Mouse (Mus musculus) forebrain, embryonic 10.5 days (tissue): Measurements from ENCODE around the gene Smap1. TPM values are rescaled to one million over a fixed set of nuclear protein-coding genes. Genes with fewer than 3 reads are reported as not detected.
"Not testable (repeated sequence)": the region's sequence is repeated elsewhere in the genome, so short reads cannot be mapped to it uniquely, and the experiment has no call there.

ENCODE experiments used
- DNase-seq: peaks from one replicate; pipeline ENCODE4 v3.0.0-alpha.2; 2017; ENCODE audit warnings: low spot score; ENCODE audit errors: extremely low spot score
- H3K27ac ChIP-seq: fragments of 300-500 bp; sonication (generic); 2 replicates; pipeline ENCODE4 v1.5.1; 2016; ENCODE audit warnings: mild to moderate bottlenecking
- H3K27me3 ChIP-seq: fragments of 300-500 bp; sonication (generic); 2 replicates; pipeline ENCODE4 v1.6.1; 2016; ENCODE audit warnings: mild to moderate bottlenecking; ENCODE audit not compliant: poor library complexity, severe bottlenecking
- H3K36me3 ChIP-seq: fragments of 300-500 bp; sonication (generic); replicated peaks from 2 replicates; pipeline ENCODE4 v1.6.1; 2016; ENCODE audit warnings: mild to moderate bottlenecking, moderate library complexity
- H3K4me1 ChIP-seq: fragments of 300-500 bp; sonication (generic); 2 replicates; pipeline ENCODE4 v1.6.1; 2016
- H3K4me3 ChIP-seq: fragments of 300-500 bp; sonication (generic); 2 replicates; pipeline ENCODE4 v1.5.1; 2016; ENCODE audit warnings: mild to moderate bottlenecking, moderate library complexity
- H3K9me3 ChIP-seq: fragments of 300-500 bp; sonication (generic); 2 replicates; pipeline ENCODE4 v1.6.1; 2016; ENCODE audit warnings: mild to moderate bottlenecking, moderate library complexity
- WGBS: fragments of 180-500 bp; shearing (Covaris S2); methylation state at CpG from one replicate; pipeline ENCODE4 v1.1.7; 2016; 5-methylcytosine and 5-hydroxymethylcytosine counted together
- polyA plus RNA-seq: library from polyadenylated mRNA; unstranded; fragments of >200 nt; fragmentation: Nextera tagmentation; extraction: Ambion mirVana; gene quantifications from 2 replicates; pipeline ENCODE4 v1.2.1, GENCODE M21; 2016

The Smap1 gene
- 29.1 and 29.4 TPM in 2 replicates for polyA plus RNA-seq

DNA sequence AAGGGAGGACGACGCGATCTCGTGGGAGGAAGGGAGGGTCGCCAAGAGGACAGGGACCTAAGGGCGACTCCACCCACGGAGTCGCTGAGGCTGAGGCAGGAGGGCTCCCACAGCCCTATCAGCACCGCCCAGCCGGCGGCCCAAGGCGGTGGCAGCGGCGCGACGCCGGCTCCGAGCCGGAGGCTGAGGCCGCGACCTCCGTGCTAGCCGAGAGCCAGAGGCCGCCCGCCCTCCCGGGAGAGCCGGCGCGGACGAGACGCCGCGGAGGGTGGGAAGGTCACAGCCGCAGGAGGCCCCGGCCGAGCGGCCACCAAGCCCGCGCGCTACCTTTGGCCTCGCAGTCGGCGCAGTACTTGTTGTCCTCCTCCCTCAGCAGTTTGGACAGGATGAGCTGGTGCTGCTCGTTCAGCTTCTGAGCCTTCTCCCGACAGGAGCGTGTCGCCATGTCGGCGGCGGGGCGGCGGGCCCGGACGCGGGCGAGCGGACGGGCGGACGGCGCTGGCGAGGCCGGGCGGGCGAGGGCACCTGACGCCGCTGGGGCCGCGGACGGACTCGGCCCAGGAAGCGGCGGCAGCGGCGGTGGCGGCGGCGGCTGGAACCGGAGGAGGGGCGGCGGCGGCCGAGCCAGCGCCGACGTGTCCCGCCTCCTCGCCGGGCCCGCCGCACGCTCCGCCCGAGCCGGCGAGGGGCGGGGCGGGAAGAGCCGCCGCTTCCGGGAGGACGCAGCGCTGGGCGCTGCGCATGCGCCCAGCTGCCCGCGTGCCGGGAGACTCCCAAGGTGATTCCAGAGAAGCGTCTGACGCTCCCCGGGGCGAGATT lies at the start of gene Smap1:
Gene Smap1 (minus strand): TSS at position 607 of the 819 bp plus-strand sequence.
- Histone ChIP-seq H3K27me3 (peaks cover 7% of the 10 kb centered on the region; the same call in 1 of the 2 replicates), H3K27ac (peak within 1 kb of the TSS; percentile 93), H3K4me1 (peaks cover 19% of the 10 kb centered on the region), H3K36me3 (no peaks in the 10 kb centered on the region), H3K9me3 (peaks cover 14% of the 10 kb centered on the region), H3K4me3 (peak within 1 kb of the TSS; percentile 91)
- under 1% methylated on average over 101 of the region's 113 CpGs for WGBS
- peak; percentile 69 for DNase-seq

- H3K9me3 ChIP-seq, H3K27ac ChIP-seq, H3K4me1 ChIP-seq, DNase-seq, H3K4me3 ChIP-seq, H3K36me3 ChIP-seq, H3K27me3 ChIP-seq: not testable (repeated sequence)
- 91% methylated on average over 4 of the region's 4 CpGs for WGBS
These were observed 49.0 kb upstream of the Smap1 start for GRCm38 (mm10) chr1:23971159-23971558.

DNA sequence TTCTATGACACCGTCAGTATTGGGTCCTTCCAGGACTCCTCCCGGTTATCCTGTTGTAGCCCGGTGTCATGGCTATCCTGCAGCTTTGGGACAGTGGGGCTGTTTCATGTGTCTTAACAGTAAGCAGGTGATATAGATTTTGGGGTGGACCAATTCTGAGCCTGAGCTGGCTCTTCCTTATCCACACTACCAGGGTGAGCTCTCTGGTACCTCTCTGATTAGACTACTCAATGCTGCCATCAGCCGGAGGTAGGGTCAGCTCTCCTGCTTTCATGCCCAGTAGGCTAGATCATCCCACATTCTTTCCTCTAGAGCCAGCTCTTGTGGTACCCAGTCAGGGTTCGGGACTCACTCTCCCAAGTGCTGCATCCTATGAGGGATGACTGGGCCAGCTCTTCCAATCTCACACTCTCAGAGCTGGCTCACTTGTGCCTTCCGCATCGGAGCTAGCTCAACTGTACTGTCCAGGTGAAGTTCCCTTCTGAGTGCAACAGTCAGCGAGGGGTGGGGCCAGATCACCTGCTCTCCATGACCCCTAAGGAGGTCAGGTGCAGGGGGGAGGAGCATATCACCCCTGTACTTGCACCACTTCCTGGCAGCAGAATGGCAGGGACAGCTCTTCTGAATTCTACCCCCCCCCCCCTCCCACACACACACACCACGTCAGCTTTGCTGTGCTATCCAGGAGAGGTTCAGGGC lies 46.1 kb upstream of the Smap1 start:
- DNase-seq, result no peak
- WGBS, result 90% methylated on average over 9 of the region's 9 CpGs
- Histone ChIP-seq H3K4me3 (no peak overlapping the region), H3K27ac (no peak overlapping the region), H3K9me3 (peaks cover 8% of the 10 kb centered on the region; the same call in 1 of the 2 replicates), H3K27me3 (no peaks in the 10 kb centered on the region), H3K4me1 (no peaks in the 10 kb centered on the region), H3K36me3 (no peaks in the 10 kb centered on the region)

- Histone ChIP-seq H3K9me3 (peaks cover 8% of the 10 kb centered on the region; the same call in 1 of the 2 replicates), H3K4me1 (0 out of 2 replicates have a peak, but pooled peaks cover 3% of the 10 kb centered on the region), H3K27ac (no peak overlapping the region), H3K4me3 (no peak overlapping the region), H3K27me3 (no peaks in the 10 kb centered on the region), H3K36me3 (no peaks in the 10 kb centered on the region)
- 81% methylated on average over 1 of the region's 1 CpGs for WGBS
- DNase-seq, result no peak
These were observed 44.1 kb upstream of the Smap1 start for GRCm38 (mm10) chr1:23966226-23966625.

DNA sequence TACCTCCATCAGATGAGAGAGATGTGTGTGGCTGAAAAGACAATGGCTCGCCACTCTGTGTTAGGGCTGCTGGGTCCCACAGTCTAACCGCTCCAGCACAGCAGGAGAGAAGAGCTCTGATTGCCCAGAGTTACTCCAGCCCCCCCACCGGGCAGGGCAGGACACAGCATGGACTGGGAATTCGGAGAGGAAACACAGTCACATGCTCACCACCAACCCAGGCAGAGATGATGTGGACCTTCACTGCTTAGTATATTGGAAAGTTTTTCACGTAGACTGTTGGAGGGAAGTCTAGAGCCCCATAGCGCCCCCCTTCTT lies 37.3 kb upstream of the Smap1 start:
- Histone ChIP-seq H3K27ac (peak overlapping the region; percentile 12; the same call in 1 of the 2 replicates), H3K9me3 (no peaks in the 10 kb centered on the region), H3K4me3 (peak overlapping the region; percentile 41), H3K27me3 (no peaks in the 10 kb centered on the region), H3K4me1 (peaks cover 14% of the 10 kb centered on the region), H3K36me3 (no peaks in the 10 kb centered on the region)
- 15% methylated on average over 6 of the region's 6 CpGs for WGBS
- DNase-seq, result no peak

- WGBS, result 10% methylated on average over 13 of the region's 13 CpGs
- Histone ChIP-seq H3K27me3 (no peaks in the 10 kb centered on the region), H3K4me1 (peaks cover 14% of the 10 kb centered on the region), H3K4me3 (peak overlapping the region; percentile 41), H3K36me3 (no peaks in the 10 kb centered on the region), H3K9me3 (no peaks in the 10 kb centered on the region), H3K27ac (peak overlapping the region; percentile 12; the same call in 1 of the 2 replicates)
- no peak for DNase-seq
These were observed 36.7 kb upstream of the Smap1 start for GRCm38 (mm10) chr1:23958668-23959414.

DNA sequence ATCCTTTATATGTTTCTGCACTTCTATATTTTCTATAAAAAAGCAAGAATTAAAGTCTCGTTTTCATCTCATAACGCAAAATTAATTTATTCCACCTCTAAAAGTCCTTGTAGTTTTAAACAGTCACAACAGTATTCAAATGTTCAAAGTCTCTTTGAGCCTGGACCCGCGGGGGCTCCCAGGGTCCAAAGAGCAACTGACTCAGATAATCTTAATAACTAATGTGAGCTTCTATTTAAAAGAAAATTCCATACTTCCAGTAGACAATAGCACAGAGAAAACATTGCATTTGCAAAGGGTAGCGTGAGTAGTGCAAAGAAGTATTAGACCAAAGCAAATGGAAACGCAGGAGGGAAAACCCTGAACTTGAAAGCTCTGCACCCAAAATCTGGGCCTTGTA lies 36.0 kb upstream of the Smap1 start:
- Histone ChIP-seq H3K4me1 (peaks cover 14% of the 10 kb centered on the region), H3K9me3 (no peaks in the 10 kb centered on the region), H3K36me3 (no peaks in the 10 kb centered on the region), H3K4me3 (no peak overlapping the region), H3K27ac (no peak overlapping the region), H3K27me3 (no peaks in the 10 kb centered on the region)
- no peak for DNase-seq
- WGBS, result 92% methylated on average over 6 of the region's 6 CpGs

GRCm38 (mm10) chr1:23955539-23955938 lies 33.4 kb upstream of the Smap1 start:
- Histone ChIP-seq H3K9me3 (no peaks in the 10 kb centered on the region), H3K4me3 (no peak overlapping the region), H3K4me1 (peaks cover 12% of the 10 kb centered on the region), H3K27me3 (peaks cover 5% of the 10 kb centered on the region; the same call in 1 of the 2 replicates), H3K27ac (no peak overlapping the region), H3K36me3 (no peaks in the 10 kb centered on the region)
- WGBS, result 92% methylated on average over 4 of the region's 4 CpGs
- DNase-seq, result no peak

GRCm38 (mm10) chr1:23953921-23954320 lies 31.8 kb upstream of the Smap1 start:
- WGBS, result 90% methylated on average over 13 of the region's 13 CpGs
- peaks cover 10% of the 10 kb centered on the region for H3K4me1 ChIP-seq

DNA sequence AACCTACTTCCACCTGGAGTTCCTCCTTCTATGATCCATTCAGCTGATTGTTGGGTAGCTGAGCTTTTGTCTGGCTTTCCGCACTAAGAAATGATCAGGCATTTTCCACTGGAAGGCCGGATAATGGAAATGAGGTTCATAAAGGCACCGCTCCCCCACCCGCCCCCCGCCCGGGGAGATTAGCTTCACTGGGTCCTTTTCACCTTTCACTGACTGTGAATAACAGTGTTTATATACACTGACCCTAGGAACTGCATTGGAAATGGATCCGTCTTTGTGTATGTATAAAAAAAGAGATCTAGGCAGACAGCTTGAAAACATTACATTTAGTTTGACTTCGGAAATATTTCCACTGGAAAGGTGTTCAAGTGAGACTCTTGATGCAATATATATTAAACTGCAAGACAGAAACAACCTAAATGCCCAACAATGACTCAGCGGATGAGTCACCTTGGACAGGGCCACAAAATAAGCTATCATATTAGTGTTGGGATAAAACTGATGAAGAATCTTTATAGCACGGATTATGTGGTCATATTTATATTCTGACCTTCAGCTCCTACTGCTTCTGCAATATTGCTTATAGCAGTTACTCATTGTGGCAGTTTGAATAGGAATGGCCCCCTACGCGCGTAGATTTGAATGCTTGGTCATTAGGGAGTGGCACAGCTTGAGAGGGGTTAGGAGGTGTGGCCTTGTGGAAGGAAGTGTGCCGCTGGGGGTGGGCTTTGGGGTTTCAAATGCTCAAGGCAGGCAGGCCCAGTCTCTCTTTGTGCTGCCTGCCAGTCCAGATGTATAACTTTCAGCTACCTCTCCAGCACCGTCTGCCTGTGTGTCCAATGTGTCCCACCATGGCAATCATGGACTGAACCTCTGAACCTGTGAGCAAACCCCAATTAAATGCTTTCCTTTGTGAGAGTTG lies 26.9 kb upstream of the Smap1 start:
- peak; percentile 28 for DNase-seq
- Histone ChIP-seq H3K27me3 (peaks cover 38% of the 10 kb centered on the region), H3K4me3 (no peak overlapping the region), H3K36me3 (no peaks in the 10 kb centered on the region), H3K9me3 (peaks cover 3% of the 10 kb centered on the region; the same call in 1 of the 2 replicates), H3K4me1 (peaks cover 17% of the 10 kb centered on the region), H3K27ac (no peak overlapping the region)
- 62% methylated on average over 15 of the region's 15 CpGs for WGBS

More at GRCm38 (mm10) chr1:23953921-23954320, 31.8 kb upstream of the Smap1 start:
- no peak for DNase-seq
- Histone ChIP-seq H3K27me3 (peaks cover 10% of the 10 kb centered on the region), H3K27ac (no peak overlapping the region), H3K9me3 (peaks cover 3% of the 10 kb centered on the region; the same call in 1 of the 2 replicates), H3K4me3 (no peak overlapping the region), H3K36me3 (no peaks in the 10 kb centered on the region)

DNA sequence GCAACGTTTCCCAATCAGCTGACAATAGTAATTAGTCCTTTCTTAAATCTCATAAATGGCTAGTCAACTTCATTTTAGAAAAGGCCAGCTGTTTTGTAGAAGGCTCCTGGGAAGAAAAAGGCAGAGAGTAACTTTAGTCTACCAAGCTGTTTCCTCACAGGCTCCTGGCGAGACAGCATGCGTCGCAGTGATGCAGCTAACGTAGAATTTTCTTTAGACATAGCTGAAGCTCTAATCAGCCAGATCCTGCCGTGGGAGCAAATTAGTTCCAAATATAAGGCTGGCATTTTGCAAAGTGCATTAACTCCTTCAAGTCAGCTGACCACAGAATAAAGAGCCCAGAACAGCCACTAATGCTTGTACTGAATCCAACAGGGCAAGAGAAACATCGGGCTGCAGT lies 26.2 kb upstream of the Smap1 start:
- H3K4me3 ChIP-seq, result no peak overlapping the region
- peaks cover 17% of the 10 kb centered on the region for H3K4me1 ChIP-seq
- peaks cover 38% of the 10 kb centered on the region for H3K27me3 ChIP-seq
- DNase-seq, result no peak
- H3K9me3 ChIP-seq, result peaks cover 3% of the 10 kb centered on the region; the same call in 1 of the 2 replicates
- H3K27ac ChIP-seq, result no peak overlapping the region
- 56% methylated on average over 7 of the region's 7 CpGs for WGBS
- H3K36me3 ChIP-seq, result no peaks in the 10 kb centered on the region

DNA sequence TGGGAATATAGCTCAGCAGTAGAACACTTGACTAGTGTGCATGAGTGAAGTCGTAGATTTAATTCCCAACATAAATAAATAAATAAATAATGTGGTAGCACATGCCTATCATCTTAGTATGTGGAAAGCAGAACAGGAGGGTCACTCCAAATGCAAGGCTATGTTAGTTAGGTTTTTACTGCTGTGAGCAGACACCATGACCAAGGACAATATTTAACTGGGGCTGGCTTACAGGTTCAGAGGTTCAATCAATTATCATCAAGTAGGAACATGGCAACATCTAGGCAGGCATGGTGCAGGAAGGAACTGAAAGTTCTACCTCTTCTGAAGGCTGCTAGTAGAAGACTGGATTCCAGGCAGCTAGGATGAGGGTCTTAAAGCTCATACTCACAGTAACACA lies 22.0 kb upstream of the Smap1 start:
- DNase-seq, result no peak
- Histone ChIP-seq H3K27me3 (peaks cover 28% of the 10 kb centered on the region), H3K4me1 (peaks cover 13% of the 10 kb centered on the region), H3K27ac (no peak overlapping the region), H3K36me3 (no peaks in the 10 kb centered on the region), H3K9me3 (no peaks in the 10 kb centered on the region; the same call in 1 of the 2 replicates), H3K4me3 (no peak overlapping the region)
- WGBS, result 85% methylated on average over 1 of the region's 1 CpGs
